Mouse (Mus musculus) lung, postnatal 0 days (tissue): ENCODE data around the gene Pibf1.

Source experiments
- CTCF ChIP-seq: IDR thresholded peaks from 2 replicates; pipeline ENCODE4 v1.5.1; 2016; ENCODE audit warnings: antibody characterized with exemption, mild to moderate bottlenecking
- EP300 ChIP-seq: IDR thresholded peaks from 2 replicates; pipeline ENCODE4 v1.6.1; 2016; ENCODE audit warnings: antibody characterized with exemption, mild to moderate bottlenecking, control low read depth

DNA sequence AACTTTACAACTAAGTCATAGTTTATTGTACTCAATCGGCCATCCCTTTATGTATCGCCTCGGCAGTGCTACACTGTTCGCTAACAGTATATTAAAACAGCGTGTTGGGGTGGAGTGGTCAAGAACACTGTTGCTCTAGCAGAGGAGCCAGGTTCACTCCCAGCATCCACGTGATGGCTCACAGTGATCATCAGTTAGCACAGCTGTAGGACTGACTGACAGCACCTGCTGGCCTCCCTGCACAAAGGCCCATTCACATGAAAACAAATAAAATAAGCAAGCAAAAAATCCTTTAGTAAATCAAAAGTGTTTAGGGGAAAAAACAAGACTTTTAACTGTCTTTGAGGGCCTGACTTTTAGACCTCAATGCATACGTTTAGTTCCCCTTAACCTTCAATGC is 10.3 kb upstream of the Pibf1 start:
- TF ChIP-seq CTCF (no peak), EP300 (no peak)
